ENCODE assay signal across 8 mouse cellular contexts in the genomic region with DNA sequence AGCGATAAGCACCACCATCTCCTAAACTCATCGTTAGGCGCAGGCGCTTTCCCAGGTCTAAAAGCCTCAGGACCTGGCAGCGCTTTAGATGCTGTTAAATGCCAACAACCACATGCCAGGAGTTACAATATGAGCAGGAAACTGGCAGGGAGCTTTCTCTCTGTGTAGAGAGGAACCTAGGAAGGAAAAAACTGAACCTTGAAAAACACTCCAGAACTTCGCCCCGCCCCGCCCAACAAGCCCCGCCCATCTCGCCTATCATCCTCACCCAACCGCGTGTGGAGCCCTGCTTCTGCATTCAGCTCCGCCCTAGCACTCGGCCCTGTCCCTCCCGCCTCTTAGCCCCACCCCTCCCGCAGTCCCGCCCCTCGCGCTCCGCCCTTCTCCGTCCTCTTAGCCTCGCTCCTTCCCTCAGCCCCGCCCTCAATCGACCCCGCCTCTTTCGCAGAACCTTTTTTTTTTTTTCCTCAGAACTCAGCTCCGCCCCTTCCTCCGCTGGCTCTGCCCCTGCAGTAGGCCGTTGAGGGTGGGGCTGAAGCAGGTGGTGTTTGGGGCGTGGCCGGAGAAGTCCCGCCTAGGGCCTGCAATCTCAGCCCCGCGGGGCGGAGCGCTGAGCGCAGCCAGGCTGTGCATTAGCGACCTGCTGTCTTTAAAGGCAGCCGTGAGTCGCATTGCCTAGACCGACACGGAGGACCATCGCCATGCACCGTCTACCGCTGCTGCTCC. TPM values are rescaled to one million over a fixed set of nuclear protein-coding genes. Genes with fewer than 3 reads are reported as not detected.
DNase-seq lines count a peak whose midpoint lies in the region; ATAC-seq lines count a peak whose summit lies in the region.

A gene (plus strand): TSS at position 653 of the 726 bp plus-strand sequence.

- peak within 1 kb of the TSS; percentile 85 for H3K27ac ChIP-seq in hindbrain, embryonic 15.5 days (replicated peaks)

- peak; percentile 97 for ATAC-seq in hindbrain, embryonic 15.5 days (ENCODE audit: low FRiP score, low read depth)

- DNase-seq in T-cell, adult 2 months (ENCODE audit: low spot score) = peak; percentile 97
- peak; percentile 89 to 94 for DNase-seq in cerebellum, postnatal 36 days
- DNase-seq in frontal cortex, postnatal 36 days (ENCODE audit: low spot score in 2 of 2) = peak; percentile 90 to 94
- DNase-seq in left cerebral cortex, adult 11 months (ENCODE audit: low spot score) = peak; percentile 93
- peak; percentile 96 for DNase-seq in lung, postnatal 4 days
- DNase-seq in retina, postnatal 7 days (ENCODE audit: low read depth, low spot score) = peak; percentile 92
- DNase-seq in urinary bladder, adult 2 months (ENCODE audit: low spot score) = peak; percentile 82

- H3K27me3 ChIP-seq in hindbrain, embryonic 15.5 days = no peaks in the 10 kb centered on the region

- peak within 1 kb of the TSS; percentile 81 for H3K9ac ChIP-seq in hindbrain, embryonic 15.5 days

- H3K4me3 ChIP-seq in hindbrain, embryonic 15.5 days = peak within 1 kb of the TSS; percentile 77

- no peaks in the 10 kb centered on the region for H3K9me3 ChIP-seq in hindbrain, embryonic 15.5 days

- H3K4me1 ChIP-seq in hindbrain, embryonic 15.5 days (replicated peaks) = peaks cover 26% of the 10 kb centered on the region

- peak within 1 kb of the TSS; percentile 86 for H3K4me2 ChIP-seq in hindbrain, embryonic 15.5 days

- no peaks in the 10 kb centered on the region for H3K36me3 ChIP-seq in hindbrain, embryonic 15.5 days

- 2% methylated on average over 45 of the region's 45 CpGs for WGBS in hindbrain, embryonic 15.5 days

RNA-seq across cellular contexts. Expression of the gene that starts here (rescaled TPM):
- 31.4 and 32.1 TPM in 2 replicates for polyA plus RNA-seq in hindbrain, embryonic 15.5 days (2015; fragmentation: Nextera tagmentation; extraction: Ambion mirVana)
- 47.0 and 62.2 TPM in 2 replicates for polyA plus RNA-seq in urinary bladder, adult 2 months (2012; rRNA removed)

Comparison
In these comparisons a context has a peak if more than half of its experiments do, and no peak if none do; other contexts are left out.
1. Peak in every context shown above with its lines: DNase-seq, ATAC-seq, H3K4me3 ChIP-seq and H3K27ac ChIP-seq.